Comparison of ENCODE assay signal across 8 mouse cellular contexts in the genomic region with DNA sequence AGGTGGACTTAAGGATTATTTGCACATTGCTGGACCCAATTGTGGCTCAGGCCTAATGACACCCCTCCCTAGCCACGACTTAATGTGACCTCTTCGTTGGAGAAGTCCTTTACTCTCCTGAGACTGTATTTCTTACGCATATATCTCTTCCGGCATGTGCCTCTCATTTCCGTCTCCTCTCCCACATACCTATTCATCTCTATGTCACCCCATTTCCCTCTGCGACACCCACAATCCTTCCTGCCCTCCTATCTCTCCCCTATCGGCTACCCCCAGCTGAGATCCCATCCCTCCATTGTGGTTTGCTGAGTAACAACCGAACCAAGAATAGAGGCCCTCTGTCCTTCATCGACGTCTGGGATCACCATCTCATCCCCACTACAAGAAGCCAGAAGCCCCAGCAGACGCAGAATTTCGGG. TPM values are rescaled to one million over a fixed set of nuclear protein-coding genes. Genes with fewer than 3 reads are reported as not detected.
A peak's percentile ranks its signal among the peaks of the same experiment; 100 is the strongest.
DNase-seq lines count a peak whose midpoint lies in the region; ATAC-seq and TF ChIP-seq lines count a peak whose summit lies in the region.

No protein-coding gene starts in this region.

- H3K36me3 ChIP-seq in embryonic facial prominence, embryonic 12.5 days: no peaks in the 10 kb centered on the region
- no peaks in the 10 kb centered on the region for H3K36me3 ChIP-seq in limb, embryonic 10.5 days
- H3K36me3 ChIP-seq in neural tube, embryonic 12.5 days: no peaks in the 10 kb centered on the region

- no peak overlapping the region for H3K27ac ChIP-seq in layer of hippocampus, adult 2 months
- H3K27ac ChIP-seq in embryonic facial prominence, embryonic 12.5 days: no peak overlapping the region
- 0 out of 2 replicates have a peak overlapping the region, but pooled peaks have one; percentile 39 for H3K27ac ChIP-seq in limb, embryonic 10.5 days
- no peak overlapping the region for H3K27ac ChIP-seq in neural tube, embryonic 12.5 days

- H3K9me3 ChIP-seq in embryonic facial prominence, embryonic 12.5 days: 0 out of 2 replicates have a peak, but pooled peaks cover 4% of the 10 kb centered on the region
- no peaks in the 10 kb centered on the region for H3K9me3 ChIP-seq in limb, embryonic 10.5 days (replicated peaks)
- no peaks in the 10 kb centered on the region for H3K9me3 ChIP-seq in neural tube, embryonic 12.5 days

- peaks cover 54% of the 10 kb centered on the region for H3K27me3 ChIP-seq in embryonic facial prominence, embryonic 12.5 days
- peaks cover 77% of the 10 kb centered on the region for H3K27me3 ChIP-seq in limb, embryonic 10.5 days (ENCODE audit: low read depth, poor library complexity, severe bottlenecking)
- H3K27me3 ChIP-seq in neural tube, embryonic 12.5 days (replicated peaks): peaks cover 65% of the 10 kb centered on the region

- ATAC-seq in embryonic facial prominence, embryonic 12.5 days (ENCODE audit: insufficient number of reproducible peaks, insufficient read depth, low FRiP score, low TSS enrichment): no peak
- no peak for ATAC-seq in neural tube, embryonic 12.5 days (ENCODE audit: low FRiP score, low read depth)

- no peak overlapping the region for H3K9ac ChIP-seq in embryonic facial prominence, embryonic 12.5 days
- H3K9ac ChIP-seq in neural tube, embryonic 12.5 days: no peak overlapping the region

- no peak for DNase-seq in layer of hippocampus, adult 2 months (ENCODE audit: low spot score in 2 of 2)
- DNase-seq in layer of hippocampus, postnatal 25 days (ENCODE audit: extremely low spot score in 1 of 2, low spot score in 1 of 2): no peak
- DNase-seq in limb, embryonic 10.5 days (ENCODE audit: low spot score): no peak
- DNase-seq in right cerebral cortex, postnatal 10 days (ENCODE audit: low spot score in 2 of 2): no peak
- DNase-seq in layer of hippocampus, postnatal 36 days: no peak
- no peak for DNase-seq in layer of hippocampus, postnatal 10 days (ENCODE audit: low spot score in 2 of 2)

- TF ChIP-seq CTCF in layer of hippocampus, adult 2 months (conservative IDR thresholded peaks at IDR 0.05): no peak

- WGBS in embryonic facial prominence, embryonic 12.5 days: 8% methylated on average over 12 of the region's 12 CpGs
- WGBS in limb, embryonic 10.5 days: 11% methylated on average over 12 of the region's 12 CpGs
- 11% methylated on average over 12 of the region's 12 CpGs for WGBS in neural tube, embryonic 12.5 days

- peaks cover 21% of the 10 kb centered on the region for H3K4me1 ChIP-seq in embryonic facial prominence, embryonic 12.5 days
- H3K4me1 ChIP-seq in limb, embryonic 10.5 days: peaks cover 38% of the 10 kb centered on the region
- peaks cover 32% of the 10 kb centered on the region for H3K4me1 ChIP-seq in neural tube, embryonic 12.5 days

- peak overlapping the region; percentile 78 for H3K4me2 ChIP-seq in embryonic facial prominence, embryonic 12.5 days (replicated peaks)
- peak overlapping the region; percentile 79 for H3K4me2 ChIP-seq in neural tube, embryonic 12.5 days (replicated peaks)

- H3K4me3 ChIP-seq in layer of hippocampus, adult 2 months: peak overlapping the region; percentile 55
- peak overlapping the region; percentile 57; the same call in 1 of the 2 replicates for H3K4me3 ChIP-seq in embryonic facial prominence, embryonic 12.5 days
- peak overlapping the region; percentile 57 for H3K4me3 ChIP-seq in limb, embryonic 10.5 days
- peak overlapping the region; percentile 45 for H3K4me3 ChIP-seq in neural tube, embryonic 12.5 days

RNA-seq across cellular contexts. Expression of a gene that starts 2.8 kb away (rescaled TPM):
- 1 to 10 TPM; 6.9 TPM for total RNA-seq in layer of hippocampus, adult 2 months (2021)
- total RNA-seq in layer of hippocampus, postnatal 25 days (2021): 1 to 10 TPM; 7.0 to 8.6 TPM
- 2.5 and 3.6 TPM in 2 replicates for polyA plus RNA-seq in embryonic facial prominence, embryonic 12.5 days (2016; fragmentation: Nextera tagmentation; extraction: Ambion mirVana)
- polyA plus RNA-seq in limb, embryonic 10.5 days (2016; fragmentation: Nextera tagmentation; extraction: Ambion mirVana): 1.4 and 1.6 TPM in 2 replicates
- 2.4 and 2.6 TPM in 2 replicates for polyA plus RNA-seq in neural tube, embryonic 12.5 days (2016; fragmentation: Nextera tagmentation; extraction: Ambion mirVana)
- total RNA-seq in layer of hippocampus, postnatal 36 days (2021): 1 to 10 TPM; 6.0 to 8.0 TPM
- 10 to 100 TPM; 11.0 to 12.9 TPM for total RNA-seq in layer of hippocampus, postnatal 10 days (2021)

RNA-seq across cellular contexts. Expression of a gene that starts 9.0 kb away (rescaled TPM):
- total RNA-seq in layer of hippocampus, adult 2 months (2021): 10 to 100 TPM; 20.2 to 20.6 TPM
- 10 to 100 TPM; 25.2 to 25.7 TPM for total RNA-seq in layer of hippocampus, postnatal 25 days (2021)
- polyA plus RNA-seq in embryonic facial prominence, embryonic 12.5 days (2016; fragmentation: Nextera tagmentation; extraction: Ambion mirVana): 27.8 and 28.7 TPM in 2 replicates
- polyA plus RNA-seq in limb, embryonic 10.5 days (2016; fragmentation: Nextera tagmentation; extraction: Ambion mirVana): 33.0 and 37.7 TPM in 2 replicates
- polyA plus RNA-seq in neural tube, embryonic 12.5 days (2016; fragmentation: Nextera tagmentation; extraction: Ambion mirVana): 34.8 and 35.7 TPM in 2 replicates
- total RNA-seq in layer of hippocampus, postnatal 36 days (2021): 10 to 100 TPM; 23.9 to 24.4 TPM
- 10 to 100 TPM; 26.6 to 29.8 TPM for total RNA-seq in layer of hippocampus, postnatal 10 days (2021)

RNA-seq across cellular contexts. Expression of a gene that starts 14.6 kb away (rescaled TPM):
- 10 to 100 TPM in 1 of 2 experiments, 1 to 10 TPM in 1; 8.6 to 11.6 TPM for total RNA-seq in layer of hippocampus, adult 2 months (2021)
- 10 to 100 TPM; 12.7 to 16.5 TPM for total RNA-seq in layer of hippocampus, postnatal 25 days (2021)
- polyA plus RNA-seq in embryonic facial prominence, embryonic 12.5 days (2016; fragmentation: Nextera tagmentation; extraction: Ambion mirVana): 3.7 and 3.8 TPM in 2 replicates
- 2.9 and 3.4 TPM in 2 replicates for polyA plus RNA-seq in limb, embryonic 10.5 days (2016; fragmentation: Nextera tagmentation; extraction: Ambion mirVana)
- polyA plus RNA-seq in neural tube, embryonic 12.5 days (2016; fragmentation: Nextera tagmentation; extraction: Ambion mirVana): 3.4 and 5.7 TPM in 2 replicates
- 10 to 100 TPM; 13.8 to 14.9 TPM for total RNA-seq in layer of hippocampus, postnatal 36 days (2021)
- total RNA-seq in layer of hippocampus, postnatal 10 days (2021): 10 to 100 TPM; 37.2 to 46.4 TPM

RNA-seq across cellular contexts. Expression of a gene that starts 29.3 kb away (rescaled TPM):
- total RNA-seq in layer of hippocampus, adult 2 months (2021): 10 to 100 TPM; 62.9 to 67.4 TPM
- total RNA-seq in layer of hippocampus, postnatal 25 days (2021): 10 to 100 TPM; 54.6 to 58.5 TPM
- 23.7 and 24.6 TPM in 2 replicates for polyA plus RNA-seq in embryonic facial prominence, embryonic 12.5 days (2016; fragmentation: Nextera tagmentation; extraction: Ambion mirVana)
- 31.5 and 32.3 TPM in 2 replicates for polyA plus RNA-seq in limb, embryonic 10.5 days (2016; fragmentation: Nextera tagmentation; extraction: Ambion mirVana)
- 31.3 and 34.0 TPM in 2 replicates for polyA plus RNA-seq in neural tube, embryonic 12.5 days (2016; fragmentation: Nextera tagmentation; extraction: Ambion mirVana)
- total RNA-seq in layer of hippocampus, postnatal 36 days (2021): 10 to 100 TPM; 57.4 to 64.6 TPM
- total RNA-seq in layer of hippocampus, postnatal 10 days (2021): 10 to 100 TPM; 44.4 to 45.8 TPM

RNA-seq across cellular contexts. Expression of a gene that starts 30.6 kb away (rescaled TPM):
- 10 to 100 TPM; 26.9 to 28.1 TPM for total RNA-seq in layer of hippocampus, adult 2 months (2021)
- 10 to 100 TPM; 26.4 to 30.5 TPM for total RNA-seq in layer of hippocampus, postnatal 25 days (2021)
- polyA plus RNA-seq in embryonic facial prominence, embryonic 12.5 days (2016; fragmentation: Nextera tagmentation; extraction: Ambion mirVana): 75.6 and 80.6 TPM in 2 replicates
- polyA plus RNA-seq in limb, embryonic 10.5 days (2016; fragmentation: Nextera tagmentation; extraction: Ambion mirVana): 88.3 and 109 TPM in 2 replicates
- polyA plus RNA-seq in neural tube, embryonic 12.5 days (2016; fragmentation: Nextera tagmentation; extraction: Ambion mirVana): 54.7 and 55.2 TPM in 2 replicates
- total RNA-seq in layer of hippocampus, postnatal 36 days (2021): 10 to 100 TPM; 28.6 to 28.7 TPM
- 10 to 100 TPM; 22.6 to 29.4 TPM for total RNA-seq in layer of hippocampus, postnatal 10 days (2021)
